Mouse (Mus musculus) left cerebral cortex, postnatal 4 days (tissue): ENCODE measurements at regions not wholly inside any gene's neighbourhood (a gene's known extent, or its start where the extent isn't known, plus 50 kb on each side); places are given as distances from the start of the nearest gene placed in this dataset.

Experiments
- DNase-seq: peaks from one replicate; pipeline ENCODE4 v3.0.0-alpha.2; 2022
- intact Hi-C: fragments of 180-260 bp; cut with DNase I; formaldehyde crosslinking; loops from one replicate; pipeline ENCODE4 v1.15.1; 2025

DNA sequence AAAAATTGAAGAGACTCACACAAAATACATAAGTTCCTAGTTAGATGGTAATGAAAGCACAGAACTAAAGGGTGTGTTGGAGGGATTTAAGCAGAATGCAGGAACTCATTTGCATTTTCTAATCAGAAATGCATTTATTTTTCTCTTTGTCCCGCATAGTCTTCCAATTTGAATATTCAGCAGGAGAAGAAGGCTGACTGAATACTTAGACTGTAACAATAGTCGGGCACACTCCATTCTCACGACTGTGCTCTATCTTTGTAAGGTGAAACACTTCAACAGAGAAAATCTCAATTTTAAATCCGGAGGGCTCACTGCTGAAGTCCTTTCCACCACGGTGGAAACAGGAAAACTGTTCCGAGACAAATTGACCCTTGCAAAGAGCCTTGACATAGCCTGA is 230.2 kb downstream of the Btg1 start:
- intact Hi-C loops: no loop called here
- DNase-seq: no peak

DNA sequence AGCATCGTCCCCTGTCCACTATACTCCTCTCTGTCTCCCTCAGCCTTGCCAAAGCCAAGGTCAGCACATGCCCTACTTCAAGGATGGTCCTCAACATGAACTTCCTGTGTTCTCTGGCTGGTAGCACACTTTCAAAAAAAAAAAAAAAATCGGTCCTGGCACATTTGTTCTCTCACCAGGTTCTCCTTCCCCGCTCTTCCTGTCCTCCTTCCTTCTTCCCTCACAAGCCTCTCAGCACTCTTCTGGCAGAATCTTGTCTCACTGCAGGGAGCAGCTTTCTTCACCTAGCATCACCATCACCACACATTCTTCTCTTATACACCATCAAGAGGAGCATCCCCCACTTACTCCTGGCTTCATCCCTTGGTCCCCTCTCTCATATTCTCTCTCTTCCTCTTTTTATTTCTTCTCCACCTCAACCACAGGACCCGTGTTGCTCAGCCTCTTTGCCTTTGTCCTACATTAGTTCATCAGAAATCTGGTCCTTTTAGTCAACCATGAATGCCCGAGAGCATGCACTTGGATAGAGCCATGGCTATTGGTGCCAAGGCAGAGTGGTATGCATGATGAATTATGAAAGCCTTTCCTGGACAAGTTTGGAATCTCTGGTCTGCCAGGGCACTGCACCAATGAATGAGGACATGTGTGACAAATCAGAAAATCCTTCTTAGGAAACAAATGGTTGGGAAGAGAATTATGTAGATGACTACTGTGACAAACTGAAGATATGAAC is 230.8 kb downstream of the Btg1 start:
- intact Hi-C loops: no loop called here
- DNase-seq: peak; percentile 73

DNA sequence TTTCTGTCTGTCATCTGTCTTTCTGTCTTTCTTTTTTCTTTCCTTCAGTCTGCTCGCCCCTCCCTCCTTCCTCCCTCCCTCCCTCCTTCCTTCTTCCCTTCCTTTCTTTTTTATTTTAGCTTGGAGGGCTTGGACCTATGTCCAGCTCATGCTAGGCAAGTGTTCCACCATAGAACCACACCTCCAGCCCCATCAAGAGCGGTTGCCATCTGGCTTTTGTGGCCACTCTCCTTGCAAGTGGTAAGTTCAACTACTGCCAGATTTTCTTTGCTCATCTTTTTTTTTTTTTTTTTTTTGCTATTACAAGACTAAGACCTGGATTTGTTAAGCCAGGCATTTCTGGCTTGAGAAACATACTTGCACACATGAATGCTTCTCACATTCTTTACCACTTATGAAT is 231.7 kb downstream of the Btg1 start:
- intact Hi-C loops: no loop called here
- peak; percentile 7 for DNase-seq

DNA sequence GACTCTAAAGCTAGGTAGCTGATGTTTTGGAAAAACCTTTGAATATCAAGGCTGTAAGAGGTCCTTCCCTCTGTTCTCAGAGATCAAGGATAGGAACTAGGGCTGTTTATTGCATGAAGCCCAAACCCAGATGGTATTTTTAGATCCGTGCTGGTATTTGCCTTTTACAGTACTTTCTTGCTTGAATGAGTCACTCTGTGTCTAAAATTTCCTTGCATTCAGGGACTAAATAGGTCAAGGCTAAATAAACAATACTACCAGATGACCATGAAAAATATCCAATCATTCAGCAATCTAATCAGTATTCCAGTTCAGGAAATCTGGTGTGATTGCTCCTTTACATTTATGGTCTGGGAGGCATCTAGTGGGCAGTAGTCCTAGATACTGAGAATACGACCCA is 243.6 kb downstream of the Btg1 start:
- DNase-seq: no peak
- intact Hi-C loops: no loop called here

DNA sequence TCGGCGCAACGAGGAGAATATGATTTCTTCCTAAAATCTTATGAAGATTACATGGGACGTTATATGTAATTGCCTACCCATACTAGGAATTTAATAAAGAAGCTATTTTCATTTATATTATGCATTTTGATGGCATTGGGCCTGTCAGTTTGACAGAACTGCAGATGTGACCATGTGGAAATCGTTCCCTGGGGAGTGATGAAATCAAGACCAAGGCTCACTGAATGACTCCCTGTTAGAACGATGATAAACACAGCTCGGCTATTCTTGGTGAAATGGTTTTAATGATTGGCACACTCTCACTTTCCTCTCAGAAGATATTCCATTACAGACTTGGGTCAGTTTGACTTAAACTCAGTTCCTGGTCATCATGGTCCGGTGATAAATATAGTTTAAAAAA is 246.4 kb downstream of the Btg1 start:
- no peak for DNase-seq
- intact Hi-C loops: no loop called here

DNA sequence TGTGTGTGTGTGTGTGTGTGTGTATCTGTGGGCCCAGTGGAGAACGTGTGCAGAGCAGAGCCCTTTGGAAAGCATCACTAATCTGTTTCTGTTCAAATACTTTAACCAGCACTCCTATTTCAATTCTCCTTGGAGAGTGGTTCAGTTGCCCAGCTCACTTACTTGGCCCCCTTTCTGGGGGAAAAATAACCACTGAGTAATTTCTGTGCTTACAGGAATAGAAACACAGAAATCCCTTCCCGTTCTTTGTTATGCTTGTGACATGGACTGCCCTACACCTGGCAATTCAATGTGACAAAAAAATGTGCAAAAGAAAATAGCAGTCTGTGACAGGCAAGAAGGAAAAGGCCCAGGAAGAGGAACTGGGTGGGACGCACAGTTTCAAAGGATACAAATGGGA is 249.7 kb downstream of the Btg1 start:
- no peak for DNase-seq
- intact Hi-C loops: no loop called here

DNA sequence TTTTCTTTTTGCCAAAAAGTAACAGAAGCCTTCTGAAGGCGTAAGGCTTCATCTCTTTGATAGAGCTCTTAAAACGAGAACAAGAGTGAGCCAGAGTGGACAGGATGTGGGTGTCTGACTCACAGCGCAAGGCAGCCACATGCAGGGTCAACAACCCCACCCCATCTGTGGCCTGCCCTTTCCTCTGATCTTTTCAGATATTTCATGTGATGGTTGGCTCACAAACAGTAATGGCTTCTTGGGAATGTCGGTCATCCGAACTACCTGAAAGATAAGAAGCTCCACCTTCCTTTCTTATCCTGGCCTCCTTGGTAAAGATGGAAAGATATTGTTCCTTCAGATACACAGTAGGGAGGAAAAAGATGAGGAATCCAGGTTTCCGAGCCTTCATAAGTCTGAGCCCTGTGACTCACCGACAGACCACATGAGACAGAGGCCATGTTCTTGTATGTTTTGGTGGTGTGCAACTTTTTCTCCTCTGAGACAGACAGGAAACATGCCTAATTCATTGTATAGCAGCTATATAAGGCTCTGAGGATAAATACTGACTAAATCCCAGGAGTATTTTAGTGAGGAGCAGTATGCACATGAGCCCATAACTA is 254.9 kb downstream of the Btg1 start:
- intact Hi-C loops: no loop called here
- DNase-seq: no peak

DNA sequence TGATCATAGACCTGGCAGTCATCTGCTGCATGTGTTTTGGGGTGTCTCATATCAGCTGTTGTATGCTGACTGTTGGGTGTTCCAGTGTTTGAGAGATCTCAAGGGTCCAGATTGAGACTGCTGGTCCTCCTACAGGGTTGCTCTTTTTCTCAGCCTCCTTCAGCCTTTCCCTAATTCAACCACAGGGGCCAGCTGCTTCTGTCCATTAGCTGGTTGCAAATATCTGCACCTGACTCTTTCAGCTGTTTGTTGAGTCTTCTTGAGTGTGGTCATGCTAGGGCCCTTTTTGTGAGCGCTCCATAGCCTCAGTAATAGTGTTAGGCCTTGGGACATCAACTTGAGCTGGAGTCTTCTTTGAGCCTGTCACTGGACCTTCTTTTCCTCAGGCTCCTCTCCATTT is 257.8 kb downstream of the Btg1 start:
- intact Hi-C loops: no loop called here
- no peak for DNase-seq

DNA sequence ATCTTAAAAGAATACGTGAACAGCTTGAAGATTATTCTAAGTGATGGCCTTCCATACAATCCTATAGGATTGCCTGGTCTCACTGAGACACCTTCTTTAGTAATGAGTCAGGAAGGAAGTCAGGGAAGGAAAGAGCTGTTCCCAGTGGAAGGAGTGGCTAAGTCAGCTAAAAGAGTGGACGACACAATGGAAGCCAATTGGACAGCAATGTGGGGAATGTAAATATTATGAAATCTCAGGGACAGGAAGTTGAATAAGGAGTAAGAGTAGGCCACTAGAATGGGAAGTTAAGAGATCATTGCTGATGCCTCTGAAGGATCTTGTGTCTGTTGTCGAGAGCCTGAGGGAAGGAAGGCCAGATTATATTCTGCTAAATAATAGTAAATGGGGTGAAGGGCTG is 258.9 kb downstream of the Btg1 start:
- no peak for DNase-seq
- intact Hi-C loops: no loop called here

DNA sequence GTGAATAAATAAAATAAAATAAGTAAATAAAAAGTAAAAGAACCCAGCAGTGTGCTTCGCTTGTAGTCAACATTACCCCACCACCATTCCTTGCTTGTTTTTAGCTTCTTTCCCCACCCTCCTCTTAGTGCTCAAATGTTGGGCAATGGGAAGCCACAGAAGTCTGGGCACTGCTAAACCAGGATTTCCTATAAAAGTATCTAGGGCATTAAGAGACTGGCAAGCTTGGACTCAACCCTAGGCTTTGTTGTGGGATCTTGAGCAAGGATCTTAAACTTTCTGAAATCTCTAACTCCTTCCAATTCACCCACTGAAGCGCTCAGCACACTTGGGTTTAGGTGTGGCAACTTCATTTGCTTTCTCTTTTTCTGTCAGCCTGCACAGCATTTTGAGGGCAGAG is 262.6 kb downstream of the Btg1 start:
- intact Hi-C loops: no loop called here
- no peak for DNase-seq

DNA sequence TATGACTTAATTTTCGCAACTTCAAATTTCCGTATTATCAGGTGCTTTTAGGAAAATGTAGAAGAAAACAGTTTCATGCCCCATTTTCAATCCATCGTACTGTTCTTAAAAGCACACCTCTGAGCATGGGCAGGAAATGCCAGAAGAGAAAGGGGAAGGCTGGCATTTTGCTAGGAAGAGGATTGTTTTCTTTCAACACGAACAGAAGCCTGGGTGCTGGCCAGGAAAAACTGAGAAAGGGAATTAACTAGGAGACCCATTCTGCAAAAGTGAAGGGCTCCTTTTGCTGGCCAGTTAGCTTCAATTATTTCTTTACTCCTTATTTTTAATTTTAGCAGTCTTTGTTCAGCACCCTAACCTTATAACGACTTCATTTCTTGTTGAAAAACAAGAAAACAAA is 264.0 kb downstream of the Btg1 start:
- no peak for DNase-seq
- intact Hi-C loops: no loop called here

DNA sequence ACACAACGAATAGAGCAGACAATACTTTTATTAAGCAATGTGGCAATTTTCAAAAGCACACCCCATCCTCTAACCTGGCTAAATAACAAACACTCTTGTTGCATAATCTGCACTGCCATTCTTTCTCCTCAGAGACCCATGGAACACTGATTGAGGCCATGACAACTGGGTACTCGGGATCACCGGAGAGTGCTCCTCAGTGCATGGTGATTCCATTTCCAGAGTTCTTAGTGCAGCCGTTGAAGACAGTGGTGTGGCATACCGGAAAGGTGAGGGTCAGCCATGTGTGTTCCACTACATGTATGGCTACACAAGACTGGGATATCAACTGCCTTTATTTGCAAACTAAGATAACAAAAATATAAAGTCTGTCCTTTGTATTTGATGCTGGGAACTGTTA is 264.4 kb downstream of the Btg1 start:
- intact Hi-C loops: no loop called here
- no peak for DNase-seq

DNA sequence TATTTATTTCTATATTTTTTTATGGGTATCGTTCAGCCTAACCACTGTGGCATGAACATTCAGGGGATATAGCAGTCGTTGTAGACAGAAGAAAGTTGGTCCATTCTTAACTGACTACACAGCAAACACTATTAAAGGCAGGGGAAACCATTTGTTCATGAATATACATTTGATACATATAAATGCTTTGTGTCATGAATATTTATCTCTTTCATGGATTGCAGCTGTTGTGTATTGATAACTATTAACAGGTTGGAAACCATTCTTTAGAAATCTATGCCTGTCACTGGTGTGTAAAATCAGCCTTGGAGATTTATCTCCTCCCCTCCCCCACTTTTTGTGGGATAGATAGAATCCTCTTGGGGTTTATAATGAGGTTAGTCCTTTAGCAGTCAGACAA is 264.9 kb downstream of the Btg1 start:
- intact Hi-C loops: no loop called here
- no peak for DNase-seq

DNA sequence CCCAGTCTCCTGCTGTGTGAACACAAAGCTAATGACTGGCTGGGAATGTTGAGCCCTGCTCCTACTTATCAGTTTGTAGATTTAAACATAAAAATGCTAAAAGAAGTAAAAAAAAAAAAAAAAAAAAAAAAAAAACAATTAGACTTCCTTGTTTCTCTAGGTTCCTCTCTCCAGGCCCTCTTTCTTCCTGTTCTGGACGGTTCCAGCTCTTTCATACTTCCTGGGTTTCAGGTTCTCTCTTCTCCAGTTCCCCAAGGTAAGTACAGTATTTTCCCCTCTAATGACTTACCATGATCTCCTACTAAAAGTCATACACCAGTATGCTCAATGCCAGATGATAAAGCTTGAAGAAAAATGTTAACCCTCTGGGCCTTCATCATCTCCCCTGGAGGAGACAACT is 284.3 kb downstream of the Btg1 start:
- intact Hi-C loops: no loop called here
- DNase-seq: no peak

DNA sequence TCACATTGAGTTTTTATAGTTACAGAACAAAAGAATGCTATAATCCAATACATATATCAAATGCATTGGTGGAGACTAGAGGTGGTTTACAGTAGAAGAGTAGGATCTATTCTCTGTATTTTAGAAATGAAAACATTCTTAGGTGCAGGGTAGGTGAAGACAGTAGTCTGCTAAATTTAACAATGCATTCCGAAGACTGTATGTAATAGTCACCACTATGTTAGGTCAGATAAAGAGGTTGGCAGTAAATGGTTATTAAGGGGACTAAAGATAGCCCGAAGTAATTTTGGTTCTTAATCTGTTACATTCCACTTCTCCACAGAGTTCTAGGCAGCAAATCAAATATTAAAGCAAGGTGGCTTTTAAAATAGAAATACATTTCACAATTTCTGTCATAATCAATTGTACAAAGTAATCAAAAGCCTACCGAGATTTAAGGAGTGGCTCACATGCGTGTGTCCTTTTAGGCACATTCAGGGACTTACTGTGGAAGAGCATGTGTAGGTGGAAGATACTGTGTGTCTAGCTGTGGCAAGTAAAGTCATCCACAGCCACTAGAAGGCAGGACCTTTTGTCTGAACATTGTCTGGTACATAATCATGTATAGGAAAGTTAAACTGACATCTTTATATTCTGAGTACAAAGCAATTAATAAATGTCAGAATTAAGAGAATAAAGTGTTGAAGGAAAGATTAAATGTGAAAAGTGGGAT is 288.4 kb downstream of the Btg1 start:
- intact Hi-C loops: no loop called here

DNA sequence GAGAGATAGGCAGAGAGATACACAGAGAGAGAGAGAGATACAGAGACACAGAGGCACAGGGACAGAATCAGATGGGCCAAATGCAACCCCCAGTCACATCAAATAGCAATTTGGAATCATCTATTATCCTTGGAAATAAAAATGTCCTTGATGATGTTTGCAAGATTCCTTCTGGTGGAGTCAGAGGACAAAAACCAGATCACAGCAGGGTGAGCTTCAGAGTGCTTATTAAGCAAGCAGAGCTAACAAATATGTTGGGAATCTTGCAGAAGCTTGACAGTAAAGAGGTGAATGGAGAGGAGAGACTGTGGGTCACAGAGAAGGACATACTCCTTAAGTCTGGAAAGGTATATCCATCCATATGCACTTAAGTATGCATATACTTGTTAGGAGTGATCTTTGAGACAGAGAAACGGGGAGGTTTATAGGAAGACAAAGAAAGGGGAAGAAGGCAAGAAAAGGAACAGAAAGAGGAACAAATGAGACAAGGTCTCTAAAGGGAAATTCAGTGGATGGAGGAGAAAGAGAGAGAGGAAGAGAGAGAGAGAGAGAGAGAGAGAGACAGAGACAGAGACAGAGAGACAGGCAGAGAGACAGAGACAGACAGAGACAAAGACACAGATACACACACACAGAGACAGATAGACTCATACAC is 293.0 kb downstream of the Btg1 start:
- no peak for DNase-seq
- intact Hi-C loops: no loop called here

More for the DNA sequence above, 288.4 kb downstream of the Btg1 start:
- DNase-seq: no peak

DNA sequence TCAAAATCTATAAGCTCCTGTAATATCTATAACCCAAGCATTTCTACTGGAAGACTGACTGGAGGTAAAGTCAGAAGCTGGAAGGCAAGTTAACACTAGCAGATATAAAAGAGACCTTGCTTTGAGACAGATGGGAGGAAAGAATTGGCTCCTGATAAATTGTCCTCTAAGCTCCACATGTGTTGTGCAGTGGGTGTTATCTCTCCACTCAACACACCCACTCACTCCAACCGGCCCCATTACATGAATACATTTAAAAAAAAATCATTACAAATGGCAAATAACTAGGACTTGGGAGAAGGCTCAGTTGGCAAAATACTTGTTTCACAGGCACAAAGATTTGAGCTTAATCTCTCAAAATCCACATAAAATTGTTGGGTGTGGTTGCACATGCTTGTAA is 304.4 kb downstream of the Btg1 start:
- intact Hi-C loops: no loop called here
- DNase-seq: no peak

DNA sequence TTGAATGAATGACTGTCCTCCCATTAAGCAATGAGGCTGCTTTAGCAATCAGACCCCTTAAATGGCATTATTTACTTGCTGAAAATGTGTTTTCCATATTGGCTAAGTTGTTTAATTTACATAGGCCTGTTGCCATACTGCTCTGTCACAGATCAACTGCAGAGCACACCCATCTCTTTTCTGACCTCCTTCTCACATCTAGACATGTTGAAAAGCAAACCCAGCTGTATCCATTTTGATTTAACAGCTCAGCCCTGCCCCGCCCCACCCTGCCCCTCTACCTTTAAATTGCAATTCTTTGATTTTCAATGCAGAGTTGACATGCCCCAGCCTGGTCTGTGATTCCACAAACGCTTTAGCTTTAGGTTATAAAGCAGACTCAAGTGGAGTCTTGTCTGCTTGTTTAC is 307.5 kb downstream of the Btg1 start:
- DNase-seq: no peak
- intact Hi-C loops: no loop called here

DNA sequence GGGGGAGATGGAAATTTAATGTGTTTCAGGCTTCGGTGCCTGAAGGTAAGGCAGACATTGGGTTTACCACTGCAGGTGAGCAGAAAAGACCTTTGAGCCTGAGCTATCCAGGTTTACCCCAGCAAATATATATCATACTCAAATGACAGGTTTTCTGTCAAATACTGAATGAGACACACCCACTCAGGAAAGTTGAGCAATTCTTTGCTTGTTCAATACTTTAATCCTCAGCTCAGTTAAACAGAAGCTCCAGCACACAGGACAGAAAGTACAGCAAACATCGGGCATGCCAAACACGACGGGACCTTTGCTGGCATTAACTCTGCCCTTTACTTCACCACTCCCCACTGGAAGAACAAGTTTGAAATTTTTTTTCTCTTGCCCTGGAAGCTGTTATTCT is 307.9 kb downstream of the Btg1 start:
- no peak for DNase-seq
- intact Hi-C loops: no loop called here

DNA sequence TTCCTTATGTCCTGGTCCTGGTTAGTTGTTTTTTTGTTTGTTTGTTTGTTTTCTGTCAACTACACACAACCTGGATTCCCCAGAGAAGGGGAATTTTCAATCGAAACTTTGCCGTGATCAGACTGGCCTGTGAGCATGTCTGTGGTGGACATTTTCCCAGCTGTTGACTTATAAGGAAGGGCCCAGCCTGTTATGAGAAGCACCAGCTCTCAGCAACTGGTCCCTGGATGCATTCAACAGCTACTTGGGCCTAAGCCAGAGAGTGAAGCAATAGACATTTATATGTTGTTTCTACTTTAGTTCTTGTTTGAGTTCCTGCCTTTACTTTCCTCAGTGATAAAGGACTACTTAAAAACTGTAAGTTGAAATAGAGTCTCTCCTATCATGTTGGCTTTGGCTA is 309.0 kb downstream of the Btg1 start:
- no peak for DNase-seq
- intact Hi-C loops: no loop called here

DNA sequence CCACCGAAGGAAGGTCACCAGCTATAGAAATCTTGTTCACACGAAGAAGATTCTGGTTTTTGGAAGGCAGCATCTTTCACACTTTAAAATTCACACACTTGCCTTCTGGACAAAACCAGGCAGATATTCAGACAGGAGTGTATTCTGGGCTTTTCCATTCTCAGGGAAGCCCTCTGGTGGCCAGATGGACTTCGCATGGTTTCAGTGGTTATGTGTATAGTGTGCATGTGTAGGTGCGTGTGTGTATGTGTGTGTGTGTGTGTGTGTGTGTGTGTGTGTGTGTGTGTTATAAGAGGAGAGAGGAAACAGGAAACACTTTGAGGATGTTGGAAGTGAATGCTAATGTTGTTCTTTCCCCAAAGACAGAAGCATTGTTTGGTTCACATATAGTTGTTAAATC is 317.9 kb downstream of the Btg1 start:
- peak; percentile 65 for DNase-seq
- intact Hi-C loops: loop anchor here (10.0 kb wide), 1 partner anchor 310 kb away; no protein-coding TSS in a partner anchor
